Mouse (Mus musculus) stomach, embryonic 16.5 days (tissue): ENCODE results near the gene Rwdd3. TPM values are rescaled to one million over a fixed set of nuclear protein-coding genes. Genes with fewer than 3 reads are reported as not detected.
A peak's percentile ranks its signal among the peaks of the same experiment; 100 is the strongest.

Experiments used
- ATAC-seq: fragments of 200-750 bp; cut with Nextera tagmentation; 2 replicates; pipeline ENCODE4 v1.8.0; 2017; ENCODE audit warnings: moderate number of reproducible peaks, moderate TSS enrichment; ENCODE audit not compliant: insufficient read depth, low FRiP score
- H3K27ac ChIP-seq: fragments of 300-500 bp; sonication (generic); 2 replicates; pipeline ENCODE4 v1.5.1; 2014; ENCODE audit warnings: low read length
- H3K27me3 ChIP-seq: fragments of 300-500 bp; sonication (generic); 2 replicates; pipeline ENCODE4 v1.6.1; 2014; ENCODE audit warnings: low read length, control low read depth, mixed read lengths; ENCODE audit not compliant: control insufficient read depth, insufficient read depth
- H3K36me3 ChIP-seq: fragments of 300-500 bp; sonication (generic); 2 replicates; pipeline ENCODE4 v1.6.1; 2014; ENCODE audit warnings: low read length; ENCODE audit not compliant: control insufficient read depth, insufficient read depth
- H3K4me1 ChIP-seq: fragments of 300-500 bp; sonication (generic); 2 replicates; pipeline ENCODE4 v1.6.1; 2014; ENCODE audit warnings: low read length, control low read depth, mixed read lengths; ENCODE audit not compliant: control insufficient read depth, insufficient read depth
- H3K4me2 ChIP-seq: fragments of 300-500 bp; sonication (generic); 2 replicates; pipeline ENCODE4 v1.6.1; 2014; ENCODE audit warnings: low read depth, low read length, mixed read lengths
- H3K4me3 ChIP-seq: fragments of 300-500 bp; sonication (generic); replicated peaks from 2 replicates; pipeline ENCODE4 v1.5.1; 2014; ENCODE audit warnings: mild to moderate bottlenecking, low read length
- H3K9ac ChIP-seq: fragments of 300-500 bp; sonication (generic); 2 replicates; pipeline ENCODE4 v1.6.1; 2014; ENCODE audit warnings: low read length
- H3K9me3 ChIP-seq: fragments of 300-500 bp; sonication (generic); replicated peaks from 2 replicates; pipeline ENCODE4 v1.6.1; 2016; ENCODE audit warnings: low read length, control low read depth; ENCODE audit not compliant: control insufficient read depth
- WGBS: fragments of 180-500 bp; shearing (Covaris S2); extraction: QIAGEN DNeasy Blood & Tissue Kit; methylation state at CpG from one replicate; pipeline ENCODE4 v1.1.7; 2014; 5-methylcytosine and 5-hydroxymethylcytosine counted together
- polyA plus RNA-seq: library from polyadenylated mRNA; unstranded; fragments of >200 nt; fragmentation: Nextera tagmentation; extraction: Ambion mirVana; gene quantifications from 2 replicates; pipeline ENCODE4 v1.2.1, GENCODE M21; 2015

Gene Rwdd3
- polyA plus RNA-seq: 5.8 and 5.9 TPM in 2 replicates

DNA sequence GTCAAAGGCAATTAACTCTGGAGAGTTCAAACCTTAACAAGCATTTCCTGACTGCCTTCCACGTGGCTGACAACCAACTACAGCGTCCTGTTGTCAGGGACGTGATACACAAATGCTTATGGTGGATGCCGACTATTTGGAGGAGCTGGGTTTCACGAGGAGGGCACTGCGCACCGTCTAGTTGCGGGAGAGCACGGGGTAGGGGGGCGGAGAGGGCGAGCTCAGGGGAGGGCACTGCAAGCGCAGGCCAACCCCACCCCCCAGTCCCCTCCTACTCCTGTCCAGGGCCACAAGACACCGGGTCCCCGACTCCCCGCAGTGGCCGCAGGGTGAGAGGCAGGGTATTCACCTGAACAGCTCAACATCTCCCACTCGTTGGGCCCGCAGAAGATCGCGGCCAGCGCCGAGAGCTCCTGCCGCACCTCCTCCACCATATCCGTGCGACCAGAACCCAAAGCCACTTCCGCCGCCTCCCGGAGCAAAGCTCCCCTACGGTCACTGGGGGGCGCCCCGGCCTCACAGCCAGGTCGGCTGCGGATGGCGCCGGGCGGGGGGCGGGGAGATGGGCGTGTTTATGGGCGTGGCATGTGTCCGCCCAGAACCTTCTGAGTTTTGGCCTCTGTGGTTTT lies at the start of gene Rwdd3:
TSS of gene Rwdd3 (minus strand) at position 453 of the 629 bp plus-strand sequence.
- peak within 1 kb of the TSS; percentile 82 for H3K9ac ChIP-seq
- H3K4me3 ChIP-seq: peak within 1 kb of the TSS; percentile 71
- H3K27ac ChIP-seq: peak within 1 kb of the TSS; percentile 50
- peak within 1 kb of the TSS; percentile 62 for H3K4me2 ChIP-seq
- peak; percentile 92 for ATAC-seq
- no peaks in the 10 kb centered on the region for H3K27me3 ChIP-seq
- H3K36me3 ChIP-seq: no peaks in the 10 kb centered on the region
- under 1% methylated on average over 40 of the region's 40 CpGs for WGBS
- no peaks in the 10 kb centered on the region for H3K9me3 ChIP-seq
- H3K4me1 ChIP-seq: peaks cover 3% of the 10 kb centered on the region; the same call in 1 of the 2 replicates

DNA sequence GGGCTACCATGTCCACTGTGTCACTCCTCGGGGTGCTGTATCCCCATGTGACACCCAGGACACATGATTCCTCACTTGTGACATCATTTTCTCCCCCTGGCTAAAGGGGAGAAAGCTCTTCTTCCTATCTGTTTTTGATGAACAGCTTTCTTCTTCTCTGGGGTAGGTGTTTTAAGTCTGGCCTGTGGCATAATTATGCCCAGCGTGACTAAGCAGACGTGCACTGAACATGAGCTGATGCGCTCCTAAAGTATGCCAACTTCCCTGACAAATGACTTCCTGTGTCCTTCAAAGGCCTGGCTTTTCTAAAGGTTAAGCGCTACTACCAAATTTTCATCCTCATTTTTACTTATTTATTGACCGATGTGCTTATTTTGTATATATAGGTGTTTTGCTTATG lies 45.5 kb upstream of the Rwdd3 start:
- no peaks in the 10 kb centered on the region for H3K4me1 ChIP-seq
- no peaks in the 10 kb centered on the region for H3K36me3 ChIP-seq
- WGBS: 80% methylated on average over 6 of the region's 6 CpGs
- no peak overlapping the region for H3K9ac ChIP-seq
- no peak overlapping the region for H3K4me3 ChIP-seq
- no peaks in the 10 kb centered on the region for H3K27me3 ChIP-seq
- no peaks in the 10 kb centered on the region for H3K9me3 ChIP-seq
- no peak for ATAC-seq
- no peak overlapping the region for H3K4me2 ChIP-seq
- H3K27ac ChIP-seq: no peak overlapping the region

DNA sequence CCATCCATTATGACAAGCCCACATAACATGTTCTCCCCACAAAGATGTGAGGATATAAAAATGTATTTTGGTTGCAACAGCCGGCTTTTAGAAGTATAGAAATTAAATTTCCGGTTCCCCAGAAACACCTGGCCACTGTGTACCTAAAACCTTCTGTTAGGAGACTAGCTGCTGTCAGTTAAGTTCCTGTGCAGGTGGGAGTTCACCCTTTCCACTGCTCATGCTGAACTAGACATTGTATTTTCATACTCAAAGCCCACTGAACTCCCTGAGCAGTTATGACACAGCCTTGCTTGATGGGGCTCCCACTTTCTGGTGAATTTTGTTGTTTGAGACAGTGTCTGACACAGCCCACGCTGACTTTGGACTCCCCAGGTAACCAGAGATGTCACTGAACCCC lies 42.0 kb upstream of the Rwdd3 start:
- Histone ChIP-seq H3K9ac (no peak overlapping the region), H3K27me3 (no peaks in the 10 kb centered on the region), H3K27ac (no peak overlapping the region), H3K9me3 (no peaks in the 10 kb centered on the region), H3K4me1 (no peaks in the 10 kb centered on the region), H3K36me3 (no peaks in the 10 kb centered on the region), H3K4me2 (no peak overlapping the region), H3K4me3 (no peak overlapping the region)
- WGBS: 69% methylated on average over 3 of the region's 3 CpGs
- ATAC-seq: no peak

DNA sequence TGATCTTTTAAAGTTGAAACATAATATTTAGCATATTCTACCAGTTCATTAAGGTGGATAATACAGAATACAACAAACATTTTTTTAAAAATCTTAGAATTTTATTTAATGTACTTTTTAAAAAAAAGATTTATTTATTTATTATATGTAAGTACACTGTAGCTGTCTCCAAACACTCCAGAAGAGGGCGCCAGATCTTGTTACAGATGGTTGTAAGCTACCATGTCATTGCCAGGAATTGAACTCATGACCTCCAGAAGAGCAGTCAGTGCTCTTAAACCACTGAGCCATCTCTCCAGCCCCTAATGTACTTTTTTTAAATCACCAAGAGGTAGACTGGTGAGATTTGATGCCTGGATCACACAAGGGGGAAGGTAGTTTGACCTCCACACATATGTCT lies 40.7 kb upstream of the Rwdd3 start:
- H3K36me3 ChIP-seq: no peaks in the 10 kb centered on the region
- no peak for ATAC-seq

DNA sequence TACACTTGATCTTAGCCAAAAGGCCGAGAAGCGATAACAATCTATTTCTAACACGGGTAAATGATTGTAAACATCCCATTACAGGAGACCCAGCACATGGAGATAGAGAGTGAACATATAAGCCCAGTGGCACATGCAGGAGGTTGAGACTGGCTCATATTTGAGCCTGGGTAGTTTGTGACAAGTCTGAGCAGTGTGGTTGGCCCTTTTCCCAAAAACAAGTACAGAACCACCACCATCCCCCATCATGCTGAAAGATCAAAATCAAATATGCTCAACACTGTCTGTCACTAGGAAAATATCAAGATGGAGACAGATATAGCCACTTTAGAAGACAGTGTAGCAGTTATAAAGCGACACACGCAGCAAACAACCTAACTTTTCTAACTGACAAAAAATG lies 37.5 kb upstream of the Rwdd3 start:
- WGBS: 89% methylated on average over 5 of the region's 5 CpGs
- no peaks in the 10 kb centered on the region for H3K36me3 ChIP-seq
- no peaks in the 10 kb centered on the region for H3K27me3 ChIP-seq
- ATAC-seq: no peak
- no peaks in the 10 kb centered on the region for H3K4me1 ChIP-seq
- H3K27ac ChIP-seq: no peak overlapping the region
- no peak overlapping the region for H3K4me2 ChIP-seq
- H3K9ac ChIP-seq: no peak overlapping the region
- no peaks in the 10 kb centered on the region for H3K9me3 ChIP-seq
- no peak overlapping the region for H3K4me3 ChIP-seq

More for the DNA sequence above, 40.7 kb upstream of the Rwdd3 start:
- WGBS: 44% methylated on average over 1 of the region's 1 CpGs
- Histone ChIP-seq H3K4me2 (no peak overlapping the region), H3K4me1 (no peaks in the 10 kb centered on the region), H3K9me3 (no peaks in the 10 kb centered on the region), H3K27ac (no peak overlapping the region), H3K27me3 (no peaks in the 10 kb centered on the region), H3K4me3 (no peak overlapping the region), H3K9ac (no peak overlapping the region)

DNA sequence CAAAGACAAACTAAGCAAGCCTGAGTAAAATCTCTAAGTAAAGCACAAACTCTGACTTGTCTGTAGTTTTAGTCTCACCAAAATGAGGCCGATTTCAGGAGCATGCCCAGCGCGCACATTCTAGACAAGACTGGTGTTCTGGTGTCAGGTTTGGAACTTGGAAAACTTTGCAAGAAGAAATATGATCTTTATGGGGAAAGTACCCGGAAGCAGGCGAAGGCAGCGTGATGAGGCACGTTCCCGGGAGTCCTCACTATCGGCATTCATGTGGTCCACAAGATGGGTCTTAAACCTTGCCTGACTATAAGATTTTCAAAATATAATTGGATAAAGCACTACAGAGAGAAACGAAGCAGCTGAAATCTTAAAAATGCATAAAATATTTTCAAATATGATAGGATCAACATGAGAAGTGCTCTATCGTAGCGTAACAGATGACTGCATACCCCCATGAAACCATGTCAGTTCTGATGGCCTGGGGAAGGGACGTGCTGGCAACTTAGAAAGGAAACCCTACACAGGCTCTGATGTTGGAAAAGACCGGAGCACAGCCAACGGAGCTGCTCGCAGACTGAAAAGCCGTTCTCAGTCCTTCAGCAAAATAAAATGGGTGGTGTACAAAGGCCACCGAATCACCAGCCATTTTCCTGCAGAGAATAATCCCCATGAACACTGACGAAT lies 34.8 kb upstream of the Rwdd3 start:
- H3K4me2 ChIP-seq: no peak overlapping the region
- H3K27ac ChIP-seq: no peak overlapping the region
- no peak overlapping the region for H3K4me3 ChIP-seq
- H3K27me3 ChIP-seq: no peaks in the 10 kb centered on the region
- H3K4me1 ChIP-seq: no peaks in the 10 kb centered on the region
- WGBS: 88% methylated on average over 19 of the region's 19 CpGs
- no peak overlapping the region for H3K9ac ChIP-seq
- no peak for ATAC-seq
- H3K36me3 ChIP-seq: no peaks in the 10 kb centered on the region
- no peaks in the 10 kb centered on the region for H3K9me3 ChIP-seq

DNA sequence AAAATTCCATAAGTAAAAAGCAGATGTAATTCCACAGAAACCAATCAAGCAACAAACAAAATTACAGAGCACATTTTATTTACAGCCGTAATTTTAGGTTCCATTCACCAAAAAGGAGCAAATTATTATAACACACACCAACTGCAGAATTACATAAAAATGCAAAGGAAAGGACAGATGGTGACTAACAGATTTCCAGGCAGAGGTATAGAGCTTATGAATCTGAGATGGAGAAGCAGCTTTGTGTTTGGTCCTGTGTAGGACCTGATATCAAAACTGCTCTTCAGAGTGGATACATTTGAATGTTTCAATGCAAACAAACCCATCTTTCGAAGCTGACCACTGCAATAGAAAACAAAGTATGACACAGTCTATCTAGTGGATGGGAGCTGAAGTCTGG lies 31.1 kb upstream of the Rwdd3 start:
- Histone ChIP-seq H3K9me3 (no peaks in the 10 kb centered on the region), H3K4me3 (no peak overlapping the region), H3K9ac (no peak overlapping the region), H3K27me3 (no peaks in the 10 kb centered on the region), H3K36me3 (no peaks in the 10 kb centered on the region), H3K27ac (no peak overlapping the region), H3K4me2 (no peak overlapping the region), H3K4me1 (no peaks in the 10 kb centered on the region)
- 74% methylated on average over 2 of the region's 2 CpGs for WGBS
- ATAC-seq: no peak

DNA sequence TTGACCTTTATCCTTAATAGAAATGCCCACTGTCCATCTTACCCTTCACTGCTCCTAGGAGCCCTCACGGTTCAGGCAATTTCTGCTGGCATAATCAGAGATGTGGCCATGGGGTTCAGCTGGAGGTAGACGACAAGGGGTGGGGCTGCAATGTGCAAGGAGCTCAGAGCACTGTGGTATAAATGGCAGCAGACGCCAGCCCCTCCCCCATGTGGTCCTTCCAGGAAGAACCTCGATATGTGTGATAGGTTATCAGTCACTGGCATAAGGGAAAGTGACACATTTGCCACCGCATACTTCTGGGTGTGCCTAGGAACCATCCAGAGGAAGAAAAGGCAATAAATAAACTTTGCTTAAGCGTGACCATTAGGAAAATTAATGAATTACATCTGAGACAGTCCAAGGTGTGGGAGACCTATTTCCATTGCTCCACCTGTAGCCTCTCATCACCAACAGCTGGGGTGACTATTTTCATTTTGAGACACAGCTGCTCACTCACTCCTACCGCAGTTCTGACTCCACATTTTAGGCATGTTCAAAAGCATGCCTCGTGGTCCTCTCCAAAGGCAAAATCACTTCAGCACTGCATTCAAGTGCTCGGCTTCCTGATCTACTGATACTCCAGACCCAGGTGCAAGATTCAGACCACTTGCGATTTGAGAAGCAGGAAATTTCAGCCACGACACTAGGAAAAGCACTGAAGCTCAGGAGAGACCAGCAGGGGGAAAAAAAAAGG lies 29.7 kb upstream of the Rwdd3 start:
- Histone ChIP-seq H3K4me1 (no peaks in the 10 kb centered on the region), H3K27ac (no peak overlapping the region), H3K9me3 (no peaks in the 10 kb centered on the region), H3K4me3 (no peak overlapping the region), H3K36me3 (no peaks in the 10 kb centered on the region), H3K4me2 (no peak overlapping the region), H3K9ac (no peak overlapping the region), H3K27me3 (no peaks in the 10 kb centered on the region)
- peak; percentile 83 for ATAC-seq
- WGBS: 46% methylated on average over 11 of the region's 11 CpGs

DNA sequence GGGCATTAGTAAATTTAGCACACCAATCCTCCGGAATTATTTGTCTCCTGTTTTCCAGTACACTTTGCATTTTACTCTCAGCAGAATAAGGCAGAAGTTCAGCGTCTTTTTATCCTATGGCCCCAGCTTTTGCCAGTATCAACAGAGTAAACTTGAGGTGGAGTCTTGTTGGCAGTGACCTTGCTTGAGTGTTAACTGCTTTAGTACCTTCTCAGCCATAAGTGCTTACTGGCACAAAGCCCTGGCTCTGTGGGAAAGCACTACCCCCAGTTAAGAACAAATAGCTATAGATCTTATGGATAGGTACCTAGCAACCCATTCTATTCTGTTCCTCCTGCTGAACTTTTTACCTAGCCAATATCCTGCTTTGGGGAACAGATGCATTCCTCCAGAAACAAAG lies 17.7 kb upstream of the Rwdd3 start:
- H3K4me2 ChIP-seq: no peak overlapping the region
- 68% methylated on average over 2 of the region's 2 CpGs for WGBS
- no peak for ATAC-seq
- no peaks in the 10 kb centered on the region for H3K27me3 ChIP-seq
- no peaks in the 10 kb centered on the region for H3K9me3 ChIP-seq
- no peak overlapping the region for H3K4me3 ChIP-seq
- no peak overlapping the region for H3K9ac ChIP-seq
- H3K27ac ChIP-seq: no peak overlapping the region
- 0 out of 2 replicates have a peak, but pooled peaks cover 5% of the 10 kb centered on the region for H3K4me1 ChIP-seq
- no peaks in the 10 kb centered on the region for H3K36me3 ChIP-seq
